Comparison of ENCODE assay signal across 25 mouse cellular contexts in genomic region chr1:74385064-74385463, GRCm38 (mm10). TPM values are rescaled to one million over a fixed set of nuclear protein-coding genes. Genes with fewer than 3 reads are reported as not detected.
DNase-seq lines count a peak whose midpoint lies in the region; ATAC-seq lines count a peak whose summit lies in the region.
"Had no signal": no experiment of that assay in that cellular context is flagged by ENCODE, and none has a peak within 500 bp of the region (broad histone marks: within the 10 kb centered on the region; RNA-seq: fewer than 3 reads in every experiment).

No protein-coding gene starts in this region.

- ATAC-seq in heart, embryonic 12.5 days (ENCODE audit: insufficient number of reproducible peaks, low FRiP score) = no peak
- ATAC-seq in embryonic facial prominence, embryonic 13.5 days (ENCODE audit: insufficient number of reproducible peaks, insufficient read depth, low FRiP score, low TSS enrichment, low read depth) = no peak
- ATAC-seq: forebrain, embryonic 14.5 days; forebrain, postnatal 0 days; hindbrain, postnatal 0 days; inflammation-experienced regulatory T-cells, adult 6 months; intestine, embryonic 16.5 days had no signal

- H3K27ac ChIP-seq in heart, embryonic 12.5 days (ENCODE audit: poor library complexity, severe bottlenecking) = no peak overlapping the region
- H3K27ac ChIP-seq in embryonic facial prominence, embryonic 13.5 days = no peak overlapping the region
- H3K27ac ChIP-seq: embryonic facial prominence, embryonic 15.5 days; heart, embryonic 13.5 days; hindbrain, embryonic 14.5 days; hindbrain, postnatal 0 days had no signal

- peak; percentile 50 for DNase-seq in cerebellum, adult 11-12 months
- no peak for DNase-seq in cerebellum, adult 8-10 months
- DNase-seq in heart, adult 11 months = peak; percentile 93
- DNase-seq in MN1 (ENCODE audit: low spot score) = no peak
- no peak for DNase-seq in natural killer cell, adult 2 months (ENCODE audit: low spot score in 2 of 2)
- DNase-seq: adrenal gland, adult 2 months; adrenal gland, postnatal 14 days; cerebellum, adult 11 months; cerebellum, postnatal 14 days; forebrain, postnatal 0 days; gastrocnemius, adult 2 months; gastrocnemius, postnatal 14 days; heart, adult 18-20 months; heart, postnatal 14 days; heart, postnatal 4 days had no signal

- no peak overlapping the region for H3K4me3 ChIP-seq in heart, embryonic 12.5 days
- H3K4me3 ChIP-seq in embryonic facial prominence, embryonic 13.5 days = no peak overlapping the region
- H3K4me3 ChIP-seq: embryonic facial prominence, embryonic 15.5 days; gastrocnemius, adult 2 months; heart, embryonic 13.5 days had no signal

- 84% methylated on average over 10 of the region's 10 CpGs for WGBS in heart, embryonic 12.5 days
- WGBS in embryonic facial prominence, embryonic 13.5 days = 94% methylated on average over 10 of the region's 10 CpGs

- H3K4me1 ChIP-seq in heart, embryonic 12.5 days (replicated peaks) = peaks cover 21% of the 10 kb centered on the region
- H3K4me1 ChIP-seq in embryonic facial prominence, embryonic 13.5 days = peaks cover 27% of the 10 kb centered on the region

- no peaks in the 10 kb centered on the region for H3K9me3 ChIP-seq in heart, embryonic 12.5 days (replicated peaks)
- H3K9me3 ChIP-seq in embryonic facial prominence, embryonic 13.5 days = no peaks in the 10 kb centered on the region
- H3K9me3 ChIP-seq: embryonic facial prominence, embryonic 15.5 days; G1E; heart, embryonic 13.5 days had no signal

- no peaks in the 10 kb centered on the region for H3K36me3 ChIP-seq in heart, embryonic 12.5 days
- H3K36me3 ChIP-seq in embryonic facial prominence, embryonic 13.5 days = no peaks in the 10 kb centered on the region
- H3K36me3 ChIP-seq: embryonic facial prominence, embryonic 15.5 days; G1E; heart, embryonic 13.5 days had no signal

- H3K27me3 ChIP-seq in heart, embryonic 12.5 days (replicated peaks) = no peaks in the 10 kb centered on the region
- H3K27me3 ChIP-seq in embryonic facial prominence, embryonic 13.5 days = no peaks in the 10 kb centered on the region
- H3K27me3 ChIP-seq: embryonic facial prominence, embryonic 15.5 days; heart, embryonic 13.5 days had no signal

- no peak overlapping the region for H3K4me2 ChIP-seq in heart, embryonic 12.5 days
- H3K4me2 ChIP-seq in embryonic facial prominence, embryonic 13.5 days = no peak overlapping the region
- H3K4me2 ChIP-seq: embryonic facial prominence, embryonic 15.5 days; heart, embryonic 13.5 days; hindbrain, embryonic 14.5 days had no signal

- H3K9ac ChIP-seq in heart, embryonic 12.5 days = no peak overlapping the region
- 0 out of 2 replicates have a peak overlapping the region, but pooled peaks have one; percentile 3 for H3K9ac ChIP-seq in embryonic facial prominence, embryonic 13.5 days
- H3K9ac ChIP-seq: embryonic facial prominence, embryonic 15.5 days; forebrain, postnatal 0 days; heart, embryonic 13.5 days; hindbrain, embryonic 14.5 days had no signal

RNA-seq across cellular contexts. Expression of gene Ctdsp1, which starts 6.2 kb away (rescaled TPM):
- polyA plus RNA-seq in heart, embryonic 12.5 days (2016; fragmentation: Nextera tagmentation; extraction: Ambion mirVana) = 54.5 and 55.9 TPM in 2 replicates
- 91.0 and 92.3 TPM in 2 replicates for polyA plus RNA-seq in embryonic facial prominence, embryonic 13.5 days (2015; fragmentation: Nextera tagmentation; extraction: Ambion mirVana)

RNA-seq across cellular contexts. Expression of gene Slc11a1, which starts 10.1 kb away (rescaled TPM):
- polyA plus RNA-seq in heart, embryonic 12.5 days (2016; fragmentation: Nextera tagmentation; extraction: Ambion mirVana) = 1.3 and 1.5 TPM in 2 replicates
- 1.8 and 2.8 TPM in 2 replicates for polyA plus RNA-seq in embryonic facial prominence, embryonic 13.5 days (2015; fragmentation: Nextera tagmentation; extraction: Ambion mirVana)
- polyA plus RNA-seq: G1E had no signal

RNA-seq across cellular contexts. Expression of gene Catip, which starts 23.2 kb away (rescaled TPM):
- polyA plus RNA-seq in heart, embryonic 12.5 days (2016; fragmentation: Nextera tagmentation; extraction: Ambion mirVana) = 0.46 TPM in 2 replicates
- 0.63 and 0.77 TPM in 2 replicates for polyA plus RNA-seq in embryonic facial prominence, embryonic 13.5 days (2015; fragmentation: Nextera tagmentation; extraction: Ambion mirVana)
- polyA plus RNA-seq: G1E; inflammation-experienced regulatory T-cells, adult 6 months had no signal

RNA-seq across cellular contexts. Expression of gene Vil1, which starts 24.1 kb away (rescaled TPM):
- polyA plus RNA-seq in heart, embryonic 12.5 days (2016; fragmentation: Nextera tagmentation; extraction: Ambion mirVana) = 0.27 and 0.28 TPM in 2 replicates
- 0.20 and 2.0 TPM in 2 replicates for polyA plus RNA-seq in embryonic facial prominence, embryonic 13.5 days (2015; fragmentation: Nextera tagmentation; extraction: Ambion mirVana)

Comparison
In these comparisons a context has a peak if more than half of its experiments do, and no peak if none do; other contexts are left out.
1. DNase-seq: peak in cerebellum, adult 11-12 months (single experiment) and heart, adult 11 months (single experiment); none in cerebellum, adult 8-10 months (single experiment), MN1 (single experiment) and natural killer cell, adult 2 months (0 of 2).